Mouse (Mus musculus) E14TG2a.4 (cell line): ENCODE data around the gene Ebf1.

Experiments
- CTCF ChIP-seq: conservative IDR thresholded peaks from 2 replicates; pipeline ENCODE4 v1.5.1; 2014; ENCODE audit warnings: low read length
- NANOG ChIP-seq: IDR thresholded peaks from 2 replicates; pipeline ENCODE4 v1.6.1; 2014; ENCODE audit warnings: borderline replicate concordance, low read length, mixed read lengths
- POU5F1 ChIP-seq: IDR thresholded peaks from 2 replicates; pipeline ENCODE4 v1.6.1; 2014; ENCODE audit warnings: low read length, borderline replicate concordance

DNA sequence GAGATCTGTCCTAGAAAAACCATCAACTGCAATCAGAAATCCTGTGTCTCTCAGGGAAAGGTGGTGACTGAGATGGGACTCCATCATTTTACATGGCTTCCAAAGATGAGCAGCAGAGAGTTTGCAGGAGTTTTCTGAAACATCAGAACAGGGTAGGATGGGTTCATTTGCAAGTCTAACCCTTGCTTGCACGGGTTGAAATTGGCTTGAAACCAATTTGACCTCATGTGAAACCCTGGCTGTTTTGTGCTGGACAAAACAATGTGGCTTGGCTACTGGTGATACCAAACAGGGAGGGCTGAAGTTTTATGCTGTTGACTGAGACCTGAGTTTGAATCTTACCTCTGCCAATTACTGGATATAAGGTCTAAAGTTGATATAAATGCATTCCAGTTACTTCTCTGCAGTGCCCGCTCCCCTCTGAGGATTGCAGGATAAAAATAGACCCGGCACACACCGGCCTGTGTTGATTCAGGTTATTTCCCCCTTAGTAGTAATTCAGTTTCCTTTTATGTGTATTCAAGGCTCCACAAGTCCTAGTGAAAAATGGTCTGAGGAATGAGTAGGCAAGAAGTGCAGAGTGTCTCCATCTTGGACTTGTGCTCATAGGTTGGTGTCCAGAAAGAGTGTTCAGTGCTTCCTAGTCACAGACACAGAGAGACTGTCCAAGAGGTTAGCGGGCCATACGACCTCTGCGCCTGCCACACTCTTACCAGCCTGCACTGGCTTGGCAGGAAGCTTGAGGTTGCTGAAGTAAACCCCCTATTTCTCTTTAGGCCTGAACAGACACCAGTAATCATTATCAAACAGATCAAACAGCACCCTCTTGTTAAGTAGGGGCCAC is 147.1 kb downstream of the Ebf1 start:
- TF ChIP-seq CTCF: no peak
- TF ChIP-seq POU5F1: no peak
- TF ChIP-seq NANOG: no peak
